Mouse (Mus musculus) ES-E14 (cell line): ENCODE results near the gene Nt5c2.

Experiments
- CHD2 ChIP-seq: IDR thresholded peaks from 2 replicates; pipeline ENCODE4 v1.6.1; 2014; ENCODE audit warnings: mild to moderate bottlenecking, low read depth, low read length, inconsistent platforms
- HCFC1 ChIP-seq: IDR thresholded peaks from 2 replicates; pipeline ENCODE4 v1.6.1; 2012; ENCODE audit warnings: low read length, inconsistent platforms, borderline replicate concordance; ENCODE audit not compliant: insufficient read depth
- ZC3H11A ChIP-seq: IDR thresholded peaks from 2 replicates; pipeline ENCODE4 v1.6.1; 2012; ENCODE audit warnings: low read depth, mild to moderate bottlenecking, inconsistent platforms, low read length, borderline replicate concordance
- ZNF384 ChIP-seq: IDR thresholded peaks from 2 replicates; pipeline ENCODE4 v1.6.1; 2012; ENCODE audit warnings: low read depth, low read length, inconsistent platforms

DNA sequence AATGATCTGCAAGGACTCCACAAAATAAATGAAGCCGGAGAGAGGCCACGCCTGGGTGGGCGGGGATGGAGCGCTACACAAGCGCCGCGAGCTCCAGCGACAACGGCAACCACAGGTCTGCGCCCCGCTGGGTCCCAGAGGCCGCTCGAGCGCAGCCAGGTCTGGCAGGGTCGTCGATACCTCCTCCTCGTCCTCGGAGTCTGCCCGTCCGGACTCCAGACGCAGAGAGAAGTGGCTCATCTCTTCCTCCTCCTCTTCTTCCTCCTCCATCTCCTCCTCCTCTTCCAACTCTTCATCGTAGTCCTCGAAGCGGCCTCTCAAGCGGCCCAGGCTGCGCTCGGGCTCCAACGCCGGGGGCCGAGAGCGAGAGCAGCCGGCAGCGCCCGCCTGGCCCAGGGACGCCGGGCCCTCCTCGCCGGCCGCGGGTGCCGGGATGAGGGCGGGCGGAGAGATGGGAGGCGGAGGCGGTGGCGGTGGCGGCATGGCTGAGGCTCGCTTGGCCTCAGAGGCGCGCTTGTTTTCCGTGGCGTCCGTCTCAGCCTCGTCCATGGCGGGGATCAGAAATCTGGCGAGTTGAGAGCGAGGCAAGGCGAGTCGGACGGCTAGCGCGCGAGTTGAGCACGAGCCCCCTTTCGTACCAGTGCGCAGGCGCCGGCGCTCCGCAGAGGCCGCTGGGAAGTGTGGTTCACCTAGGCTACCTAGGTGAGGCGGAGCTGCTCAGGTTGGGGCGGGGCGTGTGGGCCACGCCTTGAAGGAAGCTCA, 35.5 kb upstream of the Nt5c2 start, which contains the start of gene Pcgf6:
- TF ChIP-seq HCFC1 (peak; percentile 90), ZC3H11A (no peak), ZNF384 (no peak), CHD2 (0 out of 2 replicates have a peak, but pooled peaks have one; percentile 21)
